Mouse (Mus musculus) midbrain, embryonic 14.5 days (tissue): ENCODE results near the gene Nipsnap3b. TPM values are rescaled to one million over a fixed set of nuclear protein-coding genes. Genes with fewer than 3 reads are reported as not detected.
A peak's percentile ranks its signal among the peaks of the same experiment; 100 is the strongest.

Experiments used
- ATAC-seq: fragments of 200-750 bp; cut with Nextera tagmentation; 2 replicates; pipeline ENCODE4 v1.8.0; 2017; ENCODE audit warnings: moderate number of reproducible peaks, moderate library complexity; ENCODE audit not compliant: low FRiP score, low TSS enrichment
- DNase-seq: peaks from one replicate; pipeline ENCODE4 v3.0.0-alpha.2; 2015
- H3K27ac ChIP-seq: fragments of 300-500 bp; sonication (generic); replicated peaks from 2 replicates; pipeline ENCODE4 v1.5.1; 2014; ENCODE audit warnings: mild to moderate bottlenecking, low read depth, low read length, moderate library complexity
- H3K27me3 ChIP-seq: fragments of 300-500 bp; sonication (generic); 2 replicates; pipeline ENCODE4 v1.6.1; 2014; ENCODE audit warnings: low read length, control low read depth, mixed read lengths; ENCODE audit not compliant: control insufficient read depth, insufficient read depth
- H3K36me3 ChIP-seq: fragments of 300-500 bp; sonication (generic); 2 replicates; pipeline ENCODE4 v1.6.1; 2014; ENCODE audit warnings: low read length, control low read depth; ENCODE audit not compliant: control insufficient read depth, insufficient read depth
- H3K4me1 ChIP-seq: fragments of 300-500 bp; sonication (generic); 2 replicates; pipeline ENCODE4 v1.6.1; 2014; ENCODE audit warnings: mild to moderate bottlenecking, antibody characterized with exemption, low read length, control low read depth; ENCODE audit not compliant: control insufficient read depth, insufficient read depth
- H3K4me2 ChIP-seq: fragments of 300-500 bp; sonication (generic); 2 replicates; pipeline ENCODE4 v1.6.1; 2014; ENCODE audit warnings: mild to moderate bottlenecking, low read length, moderate library complexity
- H3K4me3 ChIP-seq: fragments of 300-500 bp; sonication (generic); replicated peaks from 2 replicates; pipeline ENCODE4 v1.5.1; 2014; ENCODE audit warnings: low read depth, low read length
- H3K9ac ChIP-seq: fragments of 300-500 bp; sonication (generic); replicated peaks from 2 replicates; pipeline ENCODE4 v1.6.1; 2014; ENCODE audit warnings: mild to moderate bottlenecking, low read length, moderate library complexity
- H3K9me3 ChIP-seq: fragments of 300-500 bp; sonication (generic); 2 replicates; pipeline ENCODE4 v1.6.1; 2016; ENCODE audit warnings: low read length, control low read depth, mixed read lengths; ENCODE audit not compliant: control insufficient read depth
- WGBS: fragments of 180-500 bp; shearing (Covaris S2); extraction: QIAGEN DNeasy Blood & Tissue Kit; methylation state at CpG from one replicate; pipeline ENCODE4 v1.1.7; 2014; 5-methylcytosine and 5-hydroxymethylcytosine counted together
- polyA plus RNA-seq: library from polyadenylated mRNA; unstranded; fragments of >200 nt; fragmentation: Nextera tagmentation; extraction: Ambion mirVana; gene quantifications from 2 replicates; pipeline ENCODE4 v1.2.1, GENCODE M21; 2014

The Nipsnap3b gene
- 167 and 191 TPM in 2 replicates for polyA plus RNA-seq

DNA sequence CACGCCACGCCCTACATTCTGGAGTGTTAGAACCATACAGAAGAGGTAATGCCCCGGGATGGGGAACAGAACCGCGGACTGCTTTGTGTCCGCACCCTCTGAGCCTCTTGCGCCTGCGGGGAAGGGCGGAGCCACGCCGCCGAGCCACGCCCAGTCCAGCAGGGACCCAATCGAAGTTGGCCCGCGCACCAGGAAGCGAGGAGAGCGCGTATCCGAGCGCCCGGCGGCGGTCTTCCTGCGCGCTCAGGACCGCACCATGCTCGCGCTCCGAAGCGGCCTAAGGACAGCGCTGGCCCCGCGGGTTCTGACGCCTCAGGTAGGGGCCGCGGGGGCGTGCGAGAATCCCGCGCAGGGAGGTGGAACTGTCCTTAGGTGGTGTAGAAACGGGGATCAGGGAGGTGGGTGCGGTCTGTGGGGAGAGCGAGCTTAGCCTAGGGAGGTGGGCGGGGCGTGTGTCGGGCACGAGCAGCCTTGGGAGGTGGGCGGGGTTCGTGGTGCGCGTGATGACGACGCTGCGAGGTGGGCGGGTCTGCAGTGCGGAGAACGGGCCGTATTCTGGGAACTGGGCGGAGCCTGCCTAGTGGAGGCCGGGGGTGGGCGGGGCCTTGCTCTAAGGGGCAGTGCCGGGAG lies at the start of gene Nipsnap3b:
Nipsnap3b (plus strand) TSS at position 149 of the 630 bp plus-strand sequence.
- under 1% methylated on average over 62 of the region's 63 CpGs for whole genome bisulfite sequencing
- Histone ChIP-seq H3K27me3 (no peaks in the 10 kb centered on the region), H3K9me3 (peaks cover 5% of the 10 kb centered on the region; the same call in 1 of the 2 replicates), H3K36me3 (peaks cover 23% of the 10 kb centered on the region), H3K4me2 (peak within 1 kb of the TSS; percentile 66), H3K4me3 (peak within 1 kb of the TSS; percentile 73), H3K27ac (peak within 1 kb of the TSS; percentile 90), H3K4me1 (no peaks in the 10 kb centered on the region), H3K9ac (peak within 1 kb of the TSS; percentile 72)
- ATAC-seq, result peak; percentile 96
- peak; percentile 98 for DNase-seq

DNA sequence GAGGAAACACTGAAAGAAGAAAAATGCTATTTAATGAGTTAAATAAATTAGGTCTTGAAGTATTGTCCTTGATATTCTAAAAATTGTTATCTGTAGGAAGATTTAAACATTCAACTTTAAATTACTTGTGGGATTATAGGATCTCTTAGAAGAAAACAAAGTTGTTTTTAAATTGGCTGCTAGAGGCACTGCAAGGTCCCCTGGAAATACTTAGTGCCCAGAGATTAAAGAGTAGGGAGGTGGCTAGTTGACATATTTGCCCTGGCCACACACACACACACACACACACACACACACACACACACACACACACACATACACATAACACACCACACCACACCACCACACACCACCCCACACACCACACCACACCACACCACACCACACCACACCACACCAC lies 47.4 kb upstream of the Nipsnap3b start, which contains the start of gene Olfr270:
Olfr270 (plus strand) TSS at position 301 of the 400 bp plus-strand sequence.
- no peak within 1 kb of the TSS for H3K27ac ChIP-seq
- no peaks in the 10 kb centered on the region for H3K4me1 ChIP-seq
- no peak within 1 kb of the TSS for H3K4me2 ChIP-seq
- H3K36me3 ChIP-seq, result no peaks in the 10 kb centered on the region
- ATAC-seq (no peak), DNase-seq (no peak)
- no peaks in the 10 kb centered on the region for H3K27me3 ChIP-seq
- no peaks in the 10 kb centered on the region for H3K9me3 ChIP-seq
- no peak within 1 kb of the TSS for H3K4me3 ChIP-seq
- no peak within 1 kb of the TSS for H3K9ac ChIP-seq

DNA sequence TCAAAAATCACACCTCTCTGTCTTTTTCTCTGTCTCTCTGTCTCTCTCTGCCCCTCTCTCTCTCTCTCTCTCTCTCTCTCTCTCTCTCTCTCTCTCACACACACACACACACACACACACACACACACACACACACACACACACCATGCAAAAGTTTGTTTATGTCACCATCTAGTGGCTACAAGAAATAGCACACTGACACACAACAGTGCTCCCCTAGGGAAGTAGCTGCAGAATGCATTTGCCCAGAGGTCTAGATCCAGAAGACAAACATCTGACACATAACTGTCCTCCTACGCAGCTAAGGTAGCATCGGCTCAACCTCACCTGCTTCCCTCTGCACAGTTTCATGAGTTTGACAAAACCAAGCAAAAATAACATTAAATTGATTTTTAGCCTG lies 26.5 kb upstream of the Nipsnap3b start:
- ATAC-seq, result no peak
- Histone ChIP-seq H3K4me2 (no peak overlapping the region), H3K9me3 (no peaks in the 10 kb centered on the region), H3K27ac (no peak overlapping the region), H3K9ac (no peak overlapping the region), H3K4me1 (no peaks in the 10 kb centered on the region), H3K36me3 (no peaks in the 10 kb centered on the region), H3K27me3 (no peaks in the 10 kb centered on the region), H3K4me3 (no peak overlapping the region)
- peak; percentile 62 for DNase-seq
- 76% methylated on average over 2 of the region's 2 CpGs for WGBS

DNA sequence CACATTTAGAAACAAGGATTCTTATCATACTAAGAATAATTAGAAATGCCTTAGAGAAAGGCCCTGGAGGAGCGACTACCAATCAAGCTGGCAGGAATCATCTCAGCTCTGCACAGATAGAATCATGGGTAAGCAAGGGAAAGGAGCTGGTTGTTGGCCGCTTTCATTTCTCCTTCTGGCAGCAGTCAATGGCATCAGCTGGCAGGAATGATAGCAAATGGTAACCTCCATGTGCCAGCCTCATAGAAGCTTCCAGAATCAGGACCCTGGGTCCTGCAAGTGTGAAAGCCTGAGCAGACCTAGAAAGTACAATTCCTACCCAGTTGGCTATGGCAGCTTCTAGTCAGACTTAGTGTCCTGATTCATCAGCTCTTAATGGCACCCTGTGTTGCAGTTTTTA lies 25.4 kb upstream of the Nipsnap3b start:
- no peak for DNase-seq

DNA sequence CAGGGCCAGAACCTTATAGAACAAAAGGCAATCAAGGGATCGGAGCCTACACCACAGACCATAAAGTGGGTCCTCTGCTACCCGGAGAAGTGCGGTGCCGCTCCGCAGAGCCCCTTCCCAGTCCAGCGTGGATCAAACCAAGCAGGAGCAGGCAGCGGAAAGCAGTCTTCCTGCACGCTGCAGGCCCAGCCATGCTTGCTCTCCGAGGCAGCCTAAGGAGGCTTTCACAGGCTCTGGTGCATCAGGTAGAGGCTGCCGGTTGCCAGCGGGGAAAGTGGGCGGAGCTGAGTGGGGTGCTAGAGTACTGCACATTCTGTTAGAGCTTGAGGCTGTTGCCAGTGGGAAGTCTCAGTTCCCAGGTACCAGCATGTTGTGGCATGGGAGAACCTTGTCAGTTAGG lies 22.4 kb upstream of the Nipsnap3b start, which contains the start of gene Nipsnap3a:
Nipsnap3a (plus strand) TSS at position 25 of the 400 bp plus-strand sequence.
- Histone ChIP-seq H3K9ac (no peak within 1 kb of the TSS), H3K4me2 (peak within 1 kb of the TSS; percentile 34), H3K36me3 (no peaks in the 10 kb centered on the region), H3K4me3 (no peak within 1 kb of the TSS), H3K27ac (no peak within 1 kb of the TSS), H3K4me1 (no peaks in the 10 kb centered on the region), H3K27me3 (no peaks in the 10 kb centered on the region), H3K9me3 (no peaks in the 10 kb centered on the region; the same call in 1 of the 2 replicates)
- ATAC-seq (no peak), DNase-seq (peak; percentile 28)
- WGBS, result 33% methylated on average over 12 of the region's 12 CpGs

More for the DNA sequence above, 25.4 kb upstream of the Nipsnap3b start:
- Histone ChIP-seq H3K27me3 (no peaks in the 10 kb centered on the region), H3K4me2 (no peak overlapping the region), H3K4me1 (no peaks in the 10 kb centered on the region), H3K9ac (no peak overlapping the region), H3K9me3 (no peaks in the 10 kb centered on the region; the same call in 1 of the 2 replicates), H3K4me3 (no peak overlapping the region), H3K27ac (no peak overlapping the region), H3K36me3 (no peaks in the 10 kb centered on the region)
- 82% methylated on average over 2 of the region's 2 CpGs for WGBS
- no peak for ATAC-seq

DNA sequence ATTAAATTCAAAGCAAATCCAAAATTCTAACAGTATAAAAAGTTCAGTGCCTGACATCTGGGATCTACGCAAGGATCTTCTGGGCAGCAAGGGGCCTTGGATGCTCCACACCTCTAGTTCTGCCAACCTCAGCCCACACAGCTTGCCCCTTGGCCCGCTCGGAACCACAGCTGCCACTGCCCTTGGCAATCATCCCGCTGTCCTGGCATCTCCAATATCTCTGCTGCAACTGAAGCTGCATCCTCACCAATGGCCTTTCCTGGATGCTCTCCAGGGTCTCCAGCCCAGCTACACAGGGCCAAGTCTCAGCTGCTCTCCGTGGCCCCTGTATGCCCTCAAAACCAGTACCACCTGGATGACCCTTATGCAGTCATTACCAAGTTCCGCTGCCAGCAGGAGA lies 12.2 kb upstream of the Nipsnap3b start:
- Histone ChIP-seq H3K9me3 (no peaks in the 10 kb centered on the region), H3K27me3 (no peaks in the 10 kb centered on the region), H3K27ac (no peak overlapping the region), H3K36me3 (no peaks in the 10 kb centered on the region), H3K4me2 (no peak overlapping the region), H3K4me3 (no peak overlapping the region), H3K4me1 (no peaks in the 10 kb centered on the region), H3K9ac (no peak overlapping the region)
- ATAC-seq (no peak), DNase-seq (no peak)
- 96% methylated on average over 6 of the region's 6 CpGs for WGBS

DNA sequence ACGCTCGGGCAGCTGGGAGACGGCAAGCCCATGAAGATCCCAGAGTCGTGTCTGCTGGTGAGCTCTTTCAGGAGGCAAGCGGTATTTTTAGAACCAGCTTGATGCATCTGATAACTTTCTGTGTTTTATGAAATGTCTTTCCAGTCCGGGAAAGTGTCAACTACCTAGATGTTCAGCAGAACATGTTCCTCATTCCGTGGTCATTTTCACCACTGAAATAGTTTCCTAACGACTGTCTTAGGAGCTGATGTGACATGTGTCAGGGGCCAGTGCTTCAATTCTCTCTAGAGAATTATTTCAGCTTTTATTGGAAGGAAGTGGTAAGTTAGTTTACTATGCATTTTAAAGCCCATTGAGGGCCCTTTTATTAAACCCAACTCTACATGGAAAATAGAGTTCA lies 11.5 kb upstream of the Nipsnap3b start:
- Histone ChIP-seq H3K4me3 (no peak overlapping the region), H3K27ac (no peak overlapping the region), H3K9me3 (no peaks in the 10 kb centered on the region), H3K27me3 (no peaks in the 10 kb centered on the region), H3K4me2 (no peak overlapping the region), H3K36me3 (no peaks in the 10 kb centered on the region), H3K9ac (no peak overlapping the region), H3K4me1 (no peaks in the 10 kb centered on the region)
- WGBS, result 91% methylated on average over 8 of the region's 8 CpGs
- ATAC-seq (no peak), DNase-seq (no peak)

DNA sequence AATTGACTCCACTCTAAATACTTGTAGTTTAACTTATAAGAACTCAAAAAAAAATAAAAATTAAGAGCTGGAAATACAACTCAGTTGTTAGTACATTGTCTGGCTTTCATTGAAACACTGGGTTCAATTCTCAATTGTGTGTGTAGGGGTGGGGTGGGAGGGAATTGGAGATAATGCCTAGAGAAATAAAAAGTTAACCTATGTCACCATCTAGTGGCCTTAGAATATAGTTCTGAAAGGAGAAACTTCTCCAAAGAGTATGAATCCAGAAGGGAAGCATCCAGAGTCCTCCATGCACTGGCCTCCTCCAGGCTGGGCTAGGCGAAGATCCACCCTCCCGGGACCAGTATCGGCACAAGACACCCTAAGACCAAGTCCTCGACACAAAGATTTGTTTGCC lies 2.5 kb upstream of the Nipsnap3b start:
- no peak overlapping the region for H3K27ac ChIP-seq
- DNase-seq (peak; percentile 79), ATAC-seq (no peak)
- H3K9ac ChIP-seq, result no peak overlapping the region
- no peak overlapping the region for H3K4me2 ChIP-seq
- no peaks in the 10 kb centered on the region; the same call in 1 of the 2 replicates for H3K36me3 ChIP-seq
- no peak overlapping the region for H3K4me3 ChIP-seq
- no peaks in the 10 kb centered on the region for H3K9me3 ChIP-seq
- WGBS, result 68% methylated on average over 4 of the region's 4 CpGs
- H3K4me1 ChIP-seq, result no peaks in the 10 kb centered on the region
- H3K27me3 ChIP-seq, result no peaks in the 10 kb centered on the region

DNA sequence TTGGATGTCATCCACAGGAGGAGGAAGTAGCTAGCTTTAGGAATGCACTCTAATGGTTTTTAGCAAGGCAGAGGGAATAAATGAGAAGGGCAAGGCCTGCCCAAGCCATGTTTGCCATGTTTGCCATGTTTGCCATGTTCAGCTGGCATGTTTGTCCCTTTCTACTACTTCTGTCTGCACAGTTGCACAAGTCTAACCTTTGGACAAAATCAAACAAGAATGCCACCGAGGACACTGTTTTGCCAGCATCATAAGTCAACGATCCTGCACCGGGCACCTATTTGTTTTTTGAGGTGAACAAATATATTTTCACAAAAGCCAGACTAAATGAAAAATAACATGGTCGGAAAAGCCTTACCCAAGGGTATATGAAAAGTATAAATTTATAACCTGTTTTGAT lies 1.8 kb upstream of the Nipsnap3b start:
- Histone ChIP-seq H3K27me3 (no peaks in the 10 kb centered on the region), H3K4me3 (no peak overlapping the region), H3K4me2 (no peak overlapping the region), H3K36me3 (peaks cover 7% of the 10 kb centered on the region; the same call in 1 of the 2 replicates), H3K9ac (no peak overlapping the region), H3K9me3 (no peaks in the 10 kb centered on the region), H3K4me1 (no peaks in the 10 kb centered on the region), H3K27ac (no peak overlapping the region)
- DNase-seq (no peak), ATAC-seq (no peak)
- WGBS, result 95% methylated on average over 4 of the region's 4 CpGs
